Comparison of ENCODE assay signal across 8 mouse cellular contexts in genomic region chr14:46386478-46387356, GRCm38 (mm10). TPM values are rescaled to one million over a fixed set of nuclear protein-coding genes. Genes with fewer than 3 reads are reported as not detected.
A peak's percentile ranks its signal among the peaks of the same experiment; 100 is the strongest.
DNase-seq lines count a peak whose midpoint lies in the region; ATAC-seq and TF ChIP-seq lines count a peak whose summit lies in the region.

No protein-coding gene starts in this region.

- peak overlapping the region; percentile 1; the same call in 1 of the 2 replicates for H3K27ac ChIP-seq in lung, embryonic 14.5 days (ENCODE audit: low read depth)
- peak overlapping the region; percentile 88 for H3K27ac ChIP-seq in heart, embryonic 10.5 days
- peak overlapping the region; percentile 94 for H3K27ac ChIP-seq in kidney, embryonic 15.5 days
- H3K27ac ChIP-seq in midbrain, embryonic 15.5 days: no peak overlapping the region

- H3K36me3 ChIP-seq in lung, embryonic 14.5 days (ENCODE audit: insufficient read depth): peaks cover 31% of the 10 kb centered on the region
- H3K36me3 ChIP-seq in heart, embryonic 10.5 days: peaks cover 16% of the 10 kb centered on the region
- H3K36me3 ChIP-seq in kidney, embryonic 15.5 days: peaks cover 16% of the 10 kb centered on the region
- H3K36me3 ChIP-seq in midbrain, embryonic 15.5 days (replicated peaks): no peaks in the 10 kb centered on the region

- under 1% methylated on average over 28 of the region's 28 CpGs for WGBS in lung, embryonic 14.5 days
- WGBS in heart, embryonic 10.5 days: under 1% methylated on average over 28 of the region's 28 CpGs
- WGBS in kidney, embryonic 15.5 days: under 1% methylated on average over 28 of the region's 28 CpGs
- under 1% methylated on average over 28 of the region's 28 CpGs for WGBS in midbrain, embryonic 15.5 days

- H3K9ac ChIP-seq in lung, embryonic 14.5 days: peak overlapping the region; percentile 58
- peak overlapping the region; percentile 49 for H3K9ac ChIP-seq in kidney, embryonic 15.5 days
- no peak overlapping the region for H3K9ac ChIP-seq in midbrain, embryonic 15.5 days

- ATAC-seq in lung, embryonic 14.5 days (ENCODE audit: insufficient read depth): peak; percentile 2; the same call in 1 of the 2 replicates
- ATAC-seq in kidney, embryonic 15.5 days (replicated peaks; ENCODE audit: low FRiP score): peak; percentile 3; the same call in 1 of the 2 replicates
- peak; percentile 22 for ATAC-seq in midbrain, embryonic 15.5 days (replicated peaks)

- no peak for TF ChIP-seq CTCF in lung, embryonic 14.5 days (IDR thresholded peaks at IDR 0.05; ENCODE audit: low read depth)

- H3K4me2 ChIP-seq in lung, embryonic 14.5 days: peak overlapping the region; percentile 62
- peak overlapping the region; percentile 85 for H3K4me2 ChIP-seq in kidney, embryonic 15.5 days
- peak overlapping the region; percentile 94 for H3K4me2 ChIP-seq in midbrain, embryonic 15.5 days

- H3K4me1 ChIP-seq in lung, embryonic 14.5 days (ENCODE audit: insufficient read depth): no peaks in the 10 kb centered on the region; the same call in 1 of the 2 replicates
- peaks cover 30% of the 10 kb centered on the region for H3K4me1 ChIP-seq in heart, embryonic 10.5 days
- peaks cover 58% of the 10 kb centered on the region for H3K4me1 ChIP-seq in kidney, embryonic 15.5 days
- peaks cover 52% of the 10 kb centered on the region for H3K4me1 ChIP-seq in midbrain, embryonic 15.5 days

- H3K4me3 ChIP-seq in lung, embryonic 14.5 days (ENCODE audit: low read depth, low read length): peak overlapping the region; percentile 61
- peak overlapping the region; percentile 72 for H3K4me3 ChIP-seq in heart, embryonic 10.5 days
- peak overlapping the region; percentile 62 for H3K4me3 ChIP-seq in kidney, embryonic 15.5 days (replicated peaks)
- H3K4me3 ChIP-seq in midbrain, embryonic 15.5 days: peak overlapping the region; percentile 56

- DNase-seq in lung, embryonic 14.5 days: peak; percentile 39
- DNase-seq in lung, postnatal 14 days: no peak
- no peak for DNase-seq in heart, embryonic 10.5 days (ENCODE audit: low spot score)
- no peak for DNase-seq in frontal cortex, postnatal 25 days (ENCODE audit: low spot score in 2 of 2)
- no peak for DNase-seq in left cerebral cortex, postnatal 14 days (ENCODE audit: low spot score in 2 of 2)
- no peak for DNase-seq in spleen, postnatal 10 days (ENCODE audit: low spot score in 2 of 2)

- peaks cover 4% of the 10 kb centered on the region for H3K27me3 ChIP-seq in lung, embryonic 14.5 days (ENCODE audit: insufficient read depth, low read length)
- peaks cover 52% of the 10 kb centered on the region for H3K27me3 ChIP-seq in heart, embryonic 10.5 days (ENCODE audit: insufficient read depth, poor library complexity, severe bottlenecking)
- peaks cover 27% of the 10 kb centered on the region for H3K27me3 ChIP-seq in kidney, embryonic 15.5 days
- peaks cover 72% of the 10 kb centered on the region for H3K27me3 ChIP-seq in midbrain, embryonic 15.5 days (replicated peaks)

- intact Hi-C loops in left cerebral cortex, postnatal 14 days (cut with DNase I): loop anchor here (10.0 kb wide), 1 partner anchor 392 kb away; no protein-coding TSS in a partner anchor

- no peaks in the 10 kb centered on the region for H3K9me3 ChIP-seq in lung, embryonic 14.5 days (ENCODE audit: low read depth, low read length)
- no peaks in the 10 kb centered on the region for H3K9me3 ChIP-seq in heart, embryonic 10.5 days
- no peaks in the 10 kb centered on the region for H3K9me3 ChIP-seq in kidney, embryonic 15.5 days (replicated peaks)
- H3K9me3 ChIP-seq in midbrain, embryonic 15.5 days: no peaks in the 10 kb centered on the region

RNA-seq across cellular contexts. Expression of gene Bmp4, which starts 3.8 kb away (rescaled TPM):
- 57.3 and 62.0 TPM in 2 replicates for polyA plus RNA-seq in lung, embryonic 14.5 days (2014; fragmentation: Nextera tagmentation; extraction: Ambion mirVana)
- polyA plus RNA-seq in heart, embryonic 10.5 days (2016; fragmentation: Nextera tagmentation; extraction: Ambion mirVana): 32.0 and 71.3 TPM in 2 replicates
- polyA plus RNA-seq in kidney, embryonic 15.5 days (2015; fragmentation: Nextera tagmentation; extraction: Ambion mirVana): 36.3 and 40.8 TPM in 2 replicates
- polyA plus RNA-seq in midbrain, embryonic 15.5 days (2015; fragmentation: Nextera tagmentation; extraction: Ambion mirVana): 7.6 and 8.5 TPM in 2 replicates
- total RNA-seq in left cerebral cortex, postnatal 14 days (2021): 10 to 100 TPM; 12.3 to 13.5 TPM

RNA-seq across cellular contexts. Expression of gene Gm15217, which starts 7.5 kb away (rescaled TPM):
- polyA plus RNA-seq in lung, embryonic 14.5 days (2014; fragmentation: Nextera tagmentation; extraction: Ambion mirVana): 0.53 and 0.61 TPM in 2 replicates
- 0.87 TPM in 1 of 2 replicates, not detected in the other for polyA plus RNA-seq in heart, embryonic 10.5 days (2016; fragmentation: Nextera tagmentation; extraction: Ambion mirVana)
- 1.1 and 1.2 TPM in 2 replicates for polyA plus RNA-seq in kidney, embryonic 15.5 days (2015; fragmentation: Nextera tagmentation; extraction: Ambion mirVana)
- polyA plus RNA-seq in midbrain, embryonic 15.5 days (2015; fragmentation: Nextera tagmentation; extraction: Ambion mirVana): not detected in 2 replicates
- not detected for total RNA-seq in left cerebral cortex, postnatal 14 days (2021)
